Mouse (Mus musculus) lung, postnatal 14 days (tissue): ENCODE data around the gene Dnase1l1.

ENCODE experiments used
- DNase-seq: peaks from one replicate; pipeline ENCODE4 v3.0.0; 2021

Dnase1l1 gene

DNA sequence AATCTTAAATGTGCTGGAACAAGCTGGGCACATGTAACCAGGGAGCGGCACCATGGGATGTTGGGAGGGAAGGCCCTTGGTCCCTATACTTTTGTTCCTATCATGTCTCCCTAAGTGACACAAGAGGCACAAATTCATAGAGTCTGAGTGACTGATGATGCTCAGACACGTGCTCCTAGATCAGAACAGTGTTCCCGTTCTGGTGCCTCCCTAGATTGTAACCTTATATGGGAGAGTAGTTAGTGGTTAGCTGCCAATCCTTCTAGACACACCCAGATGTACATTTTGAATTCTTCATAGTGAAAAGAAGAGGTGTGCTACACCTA lies 12.4 kb downstream of the Dnase1l1 start:
- DNase-seq = no peak

- DNase-seq = no peak
These were observed 24.4 kb downstream of the Dnase1l1 start for GRCm38 (mm10) chrX:74257746-74258145.

DNA sequence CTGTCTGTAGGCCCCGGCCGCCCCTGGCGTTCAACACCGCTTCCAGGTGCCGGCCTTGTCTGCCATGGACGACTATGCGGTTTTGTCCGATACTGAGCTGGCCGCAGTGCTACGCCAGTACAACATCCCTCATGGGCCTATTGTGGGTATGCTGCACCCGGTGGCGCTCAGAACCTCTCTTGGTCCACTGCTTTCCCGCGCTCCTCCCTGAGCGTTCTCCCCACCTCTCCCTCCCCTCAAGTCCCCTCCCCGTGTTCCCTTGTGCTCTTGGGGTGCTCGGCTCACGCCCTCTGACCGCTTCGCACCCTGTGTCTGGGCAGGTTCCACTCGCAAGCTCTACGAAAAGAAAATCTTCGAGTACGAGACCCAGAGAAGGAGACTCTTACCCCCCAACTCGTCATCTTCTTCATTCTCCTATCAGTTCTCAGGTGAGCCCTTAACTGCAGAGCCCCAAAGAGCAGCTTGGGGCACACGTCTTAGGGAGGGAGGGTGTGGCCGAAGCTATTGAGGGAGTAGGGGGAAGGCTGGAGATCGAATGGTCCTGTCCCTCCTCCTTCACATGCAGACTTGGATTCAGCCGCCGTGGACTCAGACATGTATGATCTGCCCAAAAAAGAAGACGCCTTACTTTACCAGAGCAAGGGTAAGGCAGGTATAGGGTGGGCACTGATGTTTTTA lies 27.1 kb downstream of the Dnase1l1 start:
- no peak for DNase-seq

GRCm38 (mm10) chrX:74254153-74254887 lies 27.8 kb downstream of the Dnase1l1 start, which contains the start of gene Emd:
Emd (plus strand) TSS chrX:74254687.
- DNase-seq = peak; percentile 87

GRCm38 (mm10) chrX:74249615-74250014 lies 32.5 kb downstream of the Dnase1l1 start, which contains the start of gene Flna:
Flna (minus strand) TSS chrX:74249820.
- DNase-seq = peak; percentile 72

DNA sequence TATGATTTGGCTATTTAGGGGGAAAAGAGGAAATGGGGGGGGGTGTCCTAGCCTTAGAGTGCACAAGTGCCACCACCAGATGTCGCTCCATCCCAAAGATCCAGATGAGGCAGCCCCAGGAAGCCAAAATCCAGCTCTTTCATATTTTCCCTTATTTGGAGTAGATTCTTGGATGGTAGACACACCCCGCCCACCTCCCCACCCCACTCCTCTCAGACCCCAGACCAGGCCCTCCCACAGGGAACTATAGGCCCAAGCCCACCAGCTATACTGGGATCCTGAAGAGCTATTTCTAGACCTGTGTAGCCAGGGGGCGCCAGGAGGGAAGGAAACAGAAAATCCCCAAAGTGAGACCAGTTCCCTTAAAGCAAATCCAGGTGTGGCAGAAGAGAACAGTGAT lies 33.5 kb downstream of the Dnase1l1 start:
- DNase-seq = peak; percentile 76

- DNase-seq = no peak
These were observed 35.4 kb downstream of the Dnase1l1 start for GRCm38 (mm10) chrX:74246693-74247092.

- peak; percentile 85 for DNase-seq
These were observed 35.9 kb downstream of the Dnase1l1 start for GRCm38 (mm10) chrX:74246213-74246681.

GRCm38 (mm10) chrX:74245687-74246086 lies 36.5 kb downstream of the Dnase1l1 start:
- DNase-seq = peak; percentile 86

DNA sequence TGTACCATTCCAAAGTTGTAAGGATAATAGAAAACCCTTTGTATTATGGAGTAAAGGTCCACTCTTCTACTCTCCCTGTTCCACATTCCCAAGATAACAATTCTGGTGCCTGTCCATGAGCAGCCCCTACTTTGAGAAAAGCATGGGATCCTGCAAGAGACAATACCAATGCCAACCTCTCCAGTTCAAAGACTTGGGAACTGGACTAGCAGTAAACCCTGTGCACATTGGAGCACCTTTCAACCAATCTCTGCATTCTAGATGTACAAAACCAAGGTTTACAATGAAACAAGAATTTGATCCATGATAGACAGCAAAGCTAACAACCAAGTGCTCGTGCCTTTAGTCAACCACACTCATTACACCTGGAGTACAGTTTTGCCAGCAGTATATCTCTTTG lies 37.0 kb downstream of the Dnase1l1 start:
- DNase-seq = no peak

DNA sequence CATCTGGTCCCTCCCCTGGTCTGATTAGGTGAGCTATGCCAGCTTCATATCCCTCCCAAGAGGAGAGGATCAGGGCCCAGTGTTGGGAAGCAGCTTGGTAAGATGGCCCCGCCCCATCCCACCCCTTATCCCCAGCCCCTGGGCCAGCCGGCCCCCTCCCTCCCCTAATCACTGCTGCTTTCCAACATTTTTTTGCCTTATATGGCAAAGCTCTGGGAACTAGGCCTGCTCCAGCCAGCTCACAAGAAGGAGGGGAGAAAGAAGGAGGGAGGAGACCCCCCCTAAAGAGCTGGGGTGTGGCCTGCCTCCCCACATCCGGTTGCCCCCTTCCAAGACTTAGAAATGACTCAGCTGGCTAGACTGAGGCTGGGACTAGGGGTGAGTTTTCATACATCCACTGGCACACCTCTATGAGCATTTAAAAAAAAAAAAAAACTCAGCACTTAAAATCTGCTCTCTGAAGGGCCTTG lies 37.5 kb downstream of the Dnase1l1 start:
- peak; percentile 48 for DNase-seq

GRCm38 (mm10) chrX:74243807-74244206 lies 38.3 kb downstream of the Dnase1l1 start:
- DNase-seq = peak; percentile 34

GRCm38 (mm10) chrX:74243396-74243795 lies 38.7 kb downstream of the Dnase1l1 start:
- DNase-seq = peak; percentile 42

DNA sequence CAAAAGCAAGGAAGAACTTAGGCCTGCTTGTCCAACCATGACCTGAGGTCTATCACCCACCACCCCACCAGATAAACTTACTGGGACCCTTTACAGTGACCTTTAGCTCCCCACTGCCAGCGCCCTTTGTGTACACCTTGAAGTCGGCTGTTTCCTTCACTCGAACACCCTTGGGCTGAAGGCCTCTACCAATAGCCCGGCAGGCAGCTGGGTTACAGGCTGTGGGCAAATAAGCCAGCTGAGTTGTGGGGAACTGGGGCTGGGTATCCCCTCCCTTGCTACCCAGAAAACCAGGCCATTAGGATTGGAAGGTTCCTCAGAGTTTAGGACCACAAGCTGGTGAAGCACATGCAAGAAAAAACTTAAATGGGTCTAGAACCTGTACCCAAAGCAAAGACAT lies 41.8 kb downstream of the Dnase1l1 start:
- DNase-seq = no peak

GRCm38 (mm10) chrX:74233196-74233595 lies 48.9 kb downstream of the Dnase1l1 start:
- no peak for DNase-seq

GRCm38 (mm10) chrX:74230038-74230437 lies 52.1 kb downstream of the Dnase1l1 start:
- DNase-seq = no peak
